Mouse (Mus musculus): ENCODE measurements around the gene Maml3. TPM values are rescaled to one million over a fixed set of nuclear protein-coding genes. Genes with fewer than 3 reads are reported as not detected.

The Maml3 gene
- total RNA-seq, 2 experiments from 2014 or later, result 4.4 to 10.6 TPM

DNA sequence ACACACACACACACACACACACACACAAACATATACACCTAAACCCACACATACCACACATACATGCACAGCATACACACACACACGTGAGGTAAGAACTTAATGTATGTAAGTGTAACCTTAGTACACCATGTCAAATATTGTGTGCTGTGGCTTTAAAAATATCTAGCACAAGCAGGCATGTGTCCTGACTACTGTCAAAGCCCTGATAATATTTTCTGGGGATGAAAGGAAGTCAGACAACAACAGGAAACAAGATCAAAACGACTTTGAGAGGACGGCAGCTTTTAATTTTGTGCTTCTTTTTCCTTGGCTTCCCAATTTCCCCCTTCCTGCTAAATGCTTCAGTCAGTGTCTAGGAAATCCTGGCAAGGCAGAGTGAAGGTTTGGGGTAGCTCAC lies 392.5 kb downstream of the Maml3 start:
- ATAC-seq (replicated peaks; ENCODE audit: low FRiP score, low TSS enrichment, poor library complexity, severe bottlenecking), result peak; percentile 67

DNA sequence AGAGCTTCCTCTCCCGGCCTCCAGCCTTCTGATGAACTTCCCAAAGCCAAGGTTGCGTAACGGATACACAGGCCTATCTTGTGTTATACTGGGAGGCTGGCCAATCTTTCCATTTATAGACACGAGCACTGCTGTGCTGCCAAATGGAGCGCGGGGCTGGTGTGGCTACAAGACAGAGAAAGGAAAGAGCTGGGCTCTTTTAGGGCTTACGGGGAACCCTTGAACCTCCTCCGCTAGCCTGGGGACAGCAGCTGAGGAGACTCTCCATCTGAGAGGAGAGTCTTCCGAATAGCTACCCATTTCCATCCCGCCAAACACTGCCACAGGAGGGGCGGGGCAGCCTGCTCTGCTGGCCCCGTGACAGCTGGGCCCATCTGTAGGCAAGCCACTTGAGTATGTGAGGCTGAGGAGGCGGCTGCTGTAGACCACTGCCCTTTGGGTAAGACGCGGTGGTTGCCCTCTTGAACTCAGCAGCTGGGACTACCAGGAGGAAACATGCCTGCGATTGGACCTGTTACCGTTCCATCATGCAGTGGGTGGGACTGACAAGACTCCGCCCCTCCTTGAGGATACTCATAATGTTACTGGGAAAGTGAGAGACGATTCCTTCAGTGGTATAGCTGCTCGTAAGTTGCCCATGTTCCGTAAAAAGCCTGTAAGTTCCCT lies 396.0 kb downstream of the Maml3 start:
- ATAC-seq (replicated peaks; ENCODE audit: low FRiP score, low TSS enrichment, poor library complexity, severe bottlenecking), result peak; percentile 49; the same call in 1 of the 2 replicates

DNA sequence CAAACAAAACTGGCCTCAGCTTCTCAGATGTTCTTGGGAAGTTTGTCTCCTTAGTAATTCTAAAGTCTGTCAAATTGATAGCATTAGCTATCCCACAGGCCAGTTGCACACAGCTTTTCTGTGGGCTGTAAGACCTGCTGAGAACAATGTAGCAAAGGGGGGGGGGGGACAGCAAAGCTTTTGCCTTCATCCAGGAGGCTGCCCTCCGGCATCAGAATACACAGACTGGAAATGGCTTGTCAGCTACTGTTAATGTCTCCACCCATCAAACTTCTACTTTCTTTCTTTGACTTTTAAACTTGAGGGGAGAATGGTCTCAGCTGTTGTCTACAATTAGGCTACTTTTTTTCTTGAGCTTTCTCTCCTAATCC lies 396.5 kb downstream of the Maml3 start:
- no peak for ATAC-seq (replicated peaks; ENCODE audit: low FRiP score, low TSS enrichment, poor library complexity, severe bottlenecking)

DNA sequence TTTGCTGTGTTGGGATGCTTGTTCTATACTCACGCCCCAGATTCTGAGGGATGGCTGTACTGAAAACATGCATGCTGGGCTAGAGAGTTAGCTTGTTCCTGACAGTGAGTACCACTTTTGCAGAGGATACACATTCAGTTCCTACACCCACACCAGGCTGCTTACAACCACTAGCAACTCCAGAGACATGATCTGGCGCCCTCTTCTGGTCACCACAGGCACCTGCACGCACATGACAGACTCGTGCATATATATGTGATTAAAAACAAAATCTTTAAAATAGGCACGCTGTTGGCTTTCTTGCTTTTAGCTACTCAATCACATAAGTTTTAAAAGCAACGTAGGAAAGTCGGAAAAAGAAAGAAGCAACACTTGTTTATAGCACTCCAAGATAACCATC lies 399.7 kb downstream of the Maml3 start:
- no peak for ATAC-seq (replicated peaks; ENCODE audit: low FRiP score, low TSS enrichment, poor library complexity, severe bottlenecking)

DNA sequence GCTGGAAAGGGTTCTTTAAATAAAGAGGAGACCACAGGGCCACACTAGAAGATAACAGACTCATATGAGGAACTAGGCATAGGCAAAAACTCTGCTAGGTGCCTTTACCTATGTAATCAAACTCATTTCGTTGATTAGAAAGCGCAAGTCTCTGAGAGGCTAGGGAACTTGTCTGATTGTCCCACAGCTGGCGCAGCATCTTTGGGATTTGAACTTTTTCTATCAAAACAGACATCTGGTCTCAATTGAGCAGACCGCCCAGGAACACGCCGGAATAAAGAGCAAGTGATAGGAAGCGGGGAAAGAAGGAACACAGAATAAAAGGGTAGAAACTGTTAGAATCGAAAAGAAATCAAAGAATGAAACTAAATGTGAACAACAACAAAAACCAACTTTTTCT lies 401.4 kb downstream of the Maml3 start:
- no peak for ATAC-seq (replicated peaks; ENCODE audit: low FRiP score, low TSS enrichment, poor library complexity, severe bottlenecking)

DNA sequence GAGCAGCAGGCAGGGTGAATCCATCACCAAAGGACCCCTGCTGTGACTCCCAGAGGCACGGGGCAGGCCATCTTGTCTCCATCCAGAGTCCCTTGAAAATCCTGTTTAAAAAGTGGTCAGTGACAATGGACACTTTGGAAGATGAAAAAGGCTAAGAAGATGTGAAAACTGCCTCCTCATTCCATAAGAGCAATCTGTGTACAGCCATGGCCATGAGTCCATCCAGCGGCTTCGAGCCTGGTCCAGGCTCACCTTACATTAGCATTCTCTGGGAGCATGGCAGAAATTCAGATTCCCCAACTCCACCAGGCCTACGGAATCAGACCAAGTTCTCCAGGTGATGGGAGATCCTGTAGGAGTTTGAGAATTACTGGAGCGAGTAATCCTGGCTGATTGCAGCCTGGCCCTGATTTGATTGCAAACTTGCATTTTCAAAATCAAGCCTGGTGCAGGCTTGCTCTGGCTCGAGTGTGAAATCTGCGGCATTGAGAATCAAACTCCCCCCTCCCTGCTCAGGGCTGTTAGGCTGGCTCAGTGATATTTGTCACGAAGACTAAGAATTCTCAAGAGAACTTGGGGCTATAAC lies 402.1 kb downstream of the Maml3 start:
- ATAC-seq (replicated peaks; ENCODE audit: low FRiP score, low TSS enrichment, poor library complexity, severe bottlenecking), result no peak

DNA sequence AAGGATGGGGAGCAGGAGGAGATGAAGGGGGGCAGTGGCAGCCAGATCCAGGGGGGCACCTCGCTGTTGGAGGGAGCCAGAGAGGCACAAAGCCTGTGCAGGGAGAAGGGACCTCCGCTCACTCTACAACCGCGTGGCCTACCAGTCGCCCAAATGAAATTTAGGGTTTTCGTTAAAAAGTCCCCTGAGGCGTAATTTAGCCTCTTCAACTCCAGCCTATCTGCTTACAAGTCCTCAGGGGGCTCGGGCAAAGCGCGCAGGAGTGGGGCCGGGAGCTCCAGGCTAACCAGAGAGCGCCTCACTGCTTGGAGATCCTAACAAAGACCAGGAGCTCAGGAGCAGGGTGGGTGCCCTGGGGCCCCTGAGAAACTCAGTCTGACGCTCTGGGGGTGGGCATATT lies 402.9 kb downstream of the Maml3 start:
- ATAC-seq (replicated peaks; ENCODE audit: low FRiP score, low TSS enrichment, poor library complexity, severe bottlenecking), result no peak

DNA sequence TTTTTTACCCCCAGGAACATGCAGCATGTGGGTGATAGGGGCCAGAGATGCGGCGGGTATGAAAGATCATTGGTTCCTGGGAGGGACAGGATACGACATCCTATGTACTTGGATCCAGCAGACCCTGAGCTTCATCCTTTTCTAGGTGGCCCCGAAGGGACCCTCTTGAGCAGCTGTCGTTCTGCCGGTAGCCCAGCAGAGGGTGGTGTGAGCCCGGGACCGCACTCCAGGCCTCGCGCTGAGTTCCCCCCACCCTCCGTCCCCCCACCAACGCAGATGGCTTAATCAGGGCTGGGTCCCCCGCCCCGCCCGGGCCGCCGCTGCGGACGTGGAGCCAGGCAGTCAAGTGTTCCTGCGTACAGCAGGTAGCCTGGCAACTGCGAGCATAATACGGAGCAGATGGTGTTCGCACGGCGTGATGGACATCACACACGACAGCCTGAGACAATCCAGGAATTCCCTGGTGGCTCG lies 403.6 kb downstream of the Maml3 start:
- ATAC-seq (replicated peaks; ENCODE audit: low FRiP score, low TSS enrichment, poor library complexity, severe bottlenecking), result peak; percentile 90

DNA sequence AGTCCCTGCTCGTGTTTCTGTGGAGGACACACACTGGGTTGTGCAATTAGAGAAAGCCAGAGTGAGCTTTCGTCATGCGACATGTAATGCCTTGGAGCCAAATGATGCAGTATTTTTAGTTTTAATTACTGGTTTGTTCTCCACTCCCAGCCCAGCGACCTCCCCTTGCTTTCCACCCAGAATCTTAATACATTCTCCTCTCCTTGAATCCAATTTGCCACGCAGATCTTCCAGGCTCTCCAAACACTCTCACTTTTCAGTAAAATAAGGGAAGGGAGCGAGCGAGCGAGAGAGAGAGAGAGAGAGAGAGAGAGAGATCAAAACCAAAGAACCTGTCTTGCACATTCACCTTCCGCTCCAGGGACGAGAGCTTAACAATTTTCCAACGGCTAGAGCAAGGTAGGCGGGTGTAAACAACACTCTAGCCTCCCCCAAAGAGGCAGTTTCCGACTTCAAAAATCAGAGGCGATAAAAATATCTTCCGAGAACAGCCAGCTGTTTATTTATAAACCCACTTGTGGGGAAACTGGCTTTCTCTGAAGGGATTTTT lies 404.1 kb downstream of the Maml3 start:
- ATAC-seq (replicated peaks; ENCODE audit: low FRiP score, low TSS enrichment, poor library complexity, severe bottlenecking), result 0 out of 2 replicates have a peak, but pooled peaks have one; percentile 6

DNA sequence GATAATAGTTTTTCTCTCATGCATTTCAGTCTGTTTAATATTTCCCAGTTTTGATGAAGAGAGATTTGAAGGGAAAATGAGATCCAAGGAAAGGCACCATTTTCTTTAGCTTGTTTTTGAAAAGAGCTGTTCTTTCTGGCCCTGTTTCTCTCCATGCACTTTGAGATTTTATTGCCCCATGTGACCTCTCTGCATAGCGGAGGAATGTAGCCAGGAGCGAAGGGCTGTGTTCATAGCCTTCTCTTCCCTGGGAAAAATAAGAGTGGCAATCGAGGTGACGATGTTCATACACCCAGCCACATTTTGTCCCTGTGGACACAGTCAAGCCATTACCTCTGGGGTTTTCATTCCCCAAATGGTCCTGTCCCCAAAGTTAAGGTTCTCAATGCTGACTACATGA lies 404.8 kb downstream of the Maml3 start:
- no peak for ATAC-seq (replicated peaks; ENCODE audit: low FRiP score, low TSS enrichment, poor library complexity, severe bottlenecking)

DNA sequence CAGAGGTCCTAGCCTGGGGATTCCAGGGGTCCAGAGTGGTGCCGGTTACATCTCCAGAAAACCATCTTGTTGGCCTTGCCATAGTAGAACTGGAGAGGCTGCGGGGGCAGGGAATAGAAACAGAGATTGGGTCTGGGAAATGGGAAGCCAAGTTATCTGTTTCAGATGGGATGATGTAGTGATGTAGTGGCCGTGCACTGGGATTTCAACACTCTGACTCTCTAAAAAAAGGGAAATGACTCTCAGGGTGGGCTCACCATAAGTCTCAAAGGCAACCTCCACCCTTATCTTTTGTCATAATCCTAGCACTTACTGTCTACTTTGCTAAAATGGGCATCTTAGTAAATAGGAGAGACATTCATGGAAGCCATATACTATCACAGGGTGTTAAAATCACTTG lies 406.9 kb downstream of the Maml3 start:
- ATAC-seq (replicated peaks; ENCODE audit: low FRiP score, low TSS enrichment, poor library complexity, severe bottlenecking), result no peak

DNA sequence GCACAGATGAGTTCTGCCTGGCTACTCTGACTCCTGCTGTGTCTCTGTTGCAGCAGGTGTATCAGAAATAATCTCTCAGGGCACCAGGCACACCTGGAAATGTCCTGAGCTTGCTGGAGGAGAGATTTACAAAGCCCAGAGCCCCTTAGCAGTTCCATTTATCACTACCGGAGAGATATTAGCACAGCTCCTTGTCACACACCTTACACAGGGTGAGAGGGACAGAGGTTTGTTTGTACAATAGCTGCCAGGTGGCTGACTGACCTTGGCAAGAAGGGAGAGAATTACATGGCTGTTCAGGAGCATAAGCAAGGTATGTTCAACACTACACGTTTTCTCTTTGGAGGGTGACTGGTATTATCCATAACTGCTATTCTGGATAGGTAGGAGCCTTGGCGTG lies 409.2 kb downstream of the Maml3 start:
- ATAC-seq (replicated peaks; ENCODE audit: low FRiP score, low TSS enrichment, poor library complexity, severe bottlenecking), result no peak

DNA sequence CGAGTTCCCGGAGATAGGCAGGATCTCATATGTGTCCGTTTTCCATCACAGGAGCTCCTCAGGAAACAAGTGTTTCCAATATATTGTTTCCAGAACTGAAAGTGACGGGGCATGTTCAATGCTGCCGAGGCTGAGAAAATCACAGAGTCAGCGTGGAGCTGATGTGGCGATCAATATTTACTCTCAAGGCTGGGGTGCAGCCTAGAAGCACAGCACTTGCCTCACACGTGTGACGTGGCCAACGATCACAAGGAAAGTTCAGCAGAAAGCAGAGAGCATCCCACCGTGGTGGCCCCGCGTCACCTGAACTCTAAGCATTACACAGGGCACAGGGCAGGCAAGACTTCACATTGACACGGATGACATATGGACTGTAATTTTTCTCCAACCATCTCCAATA lies 410.3 kb downstream of the Maml3 start:
- ATAC-seq (replicated peaks; ENCODE audit: low FRiP score, low TSS enrichment, poor library complexity, severe bottlenecking), result no peak

DNA sequence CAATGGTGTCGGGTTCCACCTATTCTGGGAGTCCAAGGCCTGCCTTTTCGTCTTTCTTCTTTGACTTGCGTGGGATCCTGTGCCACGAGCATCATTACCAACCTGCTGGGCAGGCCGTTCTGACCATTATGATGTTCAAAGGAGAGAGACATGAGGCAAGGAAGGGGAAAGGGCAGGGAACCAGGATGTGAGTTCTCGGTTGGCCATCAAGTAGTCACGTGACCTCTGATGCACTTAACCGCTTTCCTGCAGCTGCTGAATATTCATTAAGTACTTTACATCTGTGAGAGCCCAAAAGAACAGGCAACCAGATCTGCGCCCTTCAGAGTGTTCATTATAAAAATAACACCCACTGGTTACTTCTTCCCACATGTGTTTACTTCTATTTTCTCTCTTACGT lies 411.7 kb downstream of the Maml3 start:
- no peak for ATAC-seq (replicated peaks; ENCODE audit: low FRiP score, low TSS enrichment, poor library complexity, severe bottlenecking)

DNA sequence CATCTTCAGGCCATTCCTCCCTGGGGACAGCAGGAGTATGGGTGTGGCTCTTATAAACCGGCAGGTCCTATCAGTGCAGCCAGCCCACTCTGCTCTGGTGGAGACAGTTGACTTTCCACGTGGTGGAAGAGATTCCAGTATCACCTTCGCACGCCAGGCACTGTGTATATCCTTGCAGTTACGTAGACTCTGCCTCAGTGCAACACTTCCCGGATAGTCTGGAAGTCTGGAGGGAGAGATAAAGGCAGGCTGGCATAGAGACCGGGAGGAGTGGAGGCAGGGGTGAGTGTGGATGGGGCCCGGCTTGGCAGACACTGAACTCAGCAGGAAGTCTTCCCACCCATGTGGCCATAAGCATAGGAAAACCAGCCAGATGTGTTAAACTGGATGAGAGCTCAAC lies 416.2 kb downstream of the Maml3 start:
- ATAC-seq (replicated peaks; ENCODE audit: low FRiP score, low TSS enrichment, poor library complexity, severe bottlenecking), result peak; percentile 90

DNA sequence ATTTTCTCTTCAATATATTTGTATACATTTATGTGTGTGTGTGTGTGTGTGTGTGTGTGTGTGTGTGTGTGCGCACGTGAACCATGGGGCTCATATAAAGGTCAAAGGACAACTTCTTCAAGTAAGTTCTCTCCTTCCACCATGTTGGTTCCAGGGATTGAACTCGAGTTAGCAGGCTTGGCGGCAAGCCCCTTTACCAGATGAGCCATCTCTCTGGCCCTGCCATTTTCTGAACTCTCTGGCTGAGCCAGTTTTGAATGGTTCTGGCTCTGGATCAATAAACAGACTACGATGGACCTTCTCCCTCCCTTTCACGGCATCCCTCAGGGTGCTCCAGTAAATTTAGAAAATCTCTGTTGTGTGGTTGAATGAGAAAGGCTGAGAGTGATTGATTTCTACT lies 418.1 kb downstream of the Maml3 start:
- ATAC-seq (replicated peaks; ENCODE audit: low FRiP score, low TSS enrichment, poor library complexity, severe bottlenecking), result no peak

DNA sequence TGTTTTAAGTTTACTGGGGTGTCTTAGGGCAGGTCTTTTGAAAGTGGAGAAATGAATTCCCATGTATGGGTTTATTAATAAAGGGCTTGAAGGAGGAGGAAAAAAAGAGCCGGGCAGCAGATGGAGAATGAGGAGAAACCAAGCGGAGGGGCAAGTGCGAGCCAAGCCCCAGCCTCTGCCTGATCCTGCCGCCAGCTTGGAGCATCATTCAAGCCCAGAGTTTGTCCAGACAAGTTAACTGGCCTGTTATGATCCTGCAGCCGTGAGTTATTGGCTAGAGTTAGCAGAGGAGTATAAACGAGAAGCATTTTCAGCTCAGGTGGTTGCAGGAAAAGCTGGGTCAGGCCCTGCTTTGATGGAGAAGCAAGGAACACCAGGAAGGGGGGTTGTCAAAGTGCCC lies 418.6 kb downstream of the Maml3 start:
- no peak for ATAC-seq (replicated peaks; ENCODE audit: low FRiP score, low TSS enrichment, poor library complexity, severe bottlenecking)

DNA sequence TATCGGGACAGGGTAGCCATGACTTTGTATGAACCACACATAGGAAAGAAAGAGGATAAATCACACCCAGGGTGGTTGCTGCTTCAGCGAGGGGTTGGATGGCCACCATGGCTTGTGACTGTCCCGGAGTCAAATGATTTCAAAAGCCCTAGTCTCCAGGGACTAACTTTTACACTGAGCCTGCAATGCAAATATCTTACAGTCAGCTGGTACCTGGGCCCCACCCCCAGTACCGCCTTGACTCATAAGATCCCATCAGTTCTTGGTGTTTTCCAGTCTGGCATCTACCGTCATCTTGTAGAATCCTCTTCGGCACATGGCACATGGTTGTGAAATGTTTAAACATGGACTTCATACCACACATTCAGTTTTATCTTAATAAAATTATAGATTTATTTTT lies 419.3 kb downstream of the Maml3 start:
- no peak for ATAC-seq (replicated peaks; ENCODE audit: low FRiP score, low TSS enrichment, poor library complexity, severe bottlenecking)

DNA sequence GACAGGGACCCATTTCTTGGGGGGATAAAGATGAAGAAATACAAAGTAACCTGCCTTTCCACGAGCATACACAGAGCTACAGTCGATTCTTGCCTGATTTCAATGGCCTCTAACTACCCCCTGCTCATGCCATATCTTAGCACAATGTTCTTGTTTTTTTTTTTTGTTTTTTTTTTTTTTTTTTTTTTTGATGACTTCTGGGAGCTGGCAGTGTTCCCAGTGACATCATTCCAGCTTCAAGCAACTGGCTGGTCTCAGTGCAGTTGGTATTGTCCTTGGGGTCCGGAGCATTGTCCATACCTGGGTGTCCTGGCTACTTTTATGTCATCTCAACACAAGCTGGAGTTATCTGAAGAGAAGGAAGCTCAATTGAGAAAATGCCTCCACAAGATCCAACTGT lies 429.9 kb downstream of the Maml3 start:
- no peak for ATAC-seq (replicated peaks; ENCODE audit: low FRiP score, low TSS enrichment, poor library complexity, severe bottlenecking)

DNA sequence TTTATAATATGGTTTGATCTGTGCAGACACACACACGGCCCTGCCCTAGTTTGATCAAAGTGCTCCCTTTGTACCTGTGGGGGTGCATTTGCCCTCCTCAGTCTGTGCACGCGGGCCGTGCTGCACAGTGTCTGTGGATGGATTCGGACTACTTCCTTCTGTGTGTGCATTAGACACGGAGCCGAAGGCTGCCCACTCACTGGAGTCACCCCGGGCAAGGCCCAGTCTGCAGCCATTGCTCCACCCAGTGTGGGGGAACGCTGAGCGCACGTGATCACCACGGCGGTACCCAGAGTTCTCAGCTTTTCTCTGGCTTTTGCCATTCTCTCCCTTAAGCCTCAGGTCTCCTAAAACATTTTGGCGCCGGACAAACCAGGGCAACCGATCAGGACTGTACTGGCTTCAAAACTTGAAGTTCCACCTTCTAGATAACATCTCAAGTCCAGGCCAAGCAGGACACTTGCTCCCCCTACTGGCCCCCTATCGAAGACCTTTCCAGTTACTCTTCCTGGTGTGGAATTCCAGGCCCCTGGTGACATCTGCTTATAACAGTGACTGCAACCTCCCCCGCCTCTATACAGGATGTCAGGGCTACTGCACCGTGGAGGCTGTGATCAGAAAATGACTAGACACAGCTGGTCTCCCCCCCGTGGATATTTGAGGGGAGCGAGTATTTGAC lies 431.3 kb downstream of the Maml3 start:
- no peak for ATAC-seq (replicated peaks; ENCODE audit: low FRiP score, low TSS enrichment, poor library complexity, severe bottlenecking)

DNA sequence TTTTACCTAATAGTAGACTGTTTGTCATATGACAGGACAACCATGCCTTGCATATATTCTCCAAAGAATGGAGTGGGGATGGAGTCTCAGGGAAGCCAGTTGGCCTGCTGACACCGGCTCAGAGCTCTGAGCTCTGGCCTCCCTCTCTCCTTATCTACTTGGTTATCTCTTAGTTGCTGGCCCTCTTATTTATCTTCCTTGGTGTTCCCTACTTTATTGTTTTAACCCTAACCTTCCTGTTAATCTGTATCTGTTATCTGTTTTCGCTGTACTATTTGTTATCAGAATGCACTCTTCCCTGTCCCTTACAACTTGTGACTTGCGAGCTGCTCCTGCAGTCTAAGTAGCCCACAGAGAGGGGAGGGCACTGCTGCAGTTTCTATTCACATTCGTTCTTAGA lies 432.2 kb downstream of the Maml3 start:
- no peak for ATAC-seq (replicated peaks; ENCODE audit: low FRiP score, low TSS enrichment, poor library complexity, severe bottlenecking)
